ENCODE assay signal across 19 mouse cellular contexts in genomic region chr17:5598999-5599398, GRCm38 (mm10).
"Had no signal": no experiment of that assay in that cellular context is flagged by ENCODE, and none has a peak within 500 bp of the region (broad histone marks: within the 10 kb centered on the region; RNA-seq: fewer than 3 reads in every experiment).

No protein-coding gene starts in this region.

- H3K4me1 ChIP-seq: lung, embryonic 15.5 days; neural tube, embryonic 12.5 days had no signal

- H3K4me3 ChIP-seq: limb, embryonic 10.5 days; limb, embryonic 13.5 days; liver, embryonic 12.5 days; liver, embryonic 15.5 days; lung, embryonic 15.5 days; midbrain, embryonic 12.5 days; midbrain, embryonic 15.5 days; neural tube, embryonic 12.5 days; neural tube, embryonic 15.5 days had no signal

- H3K36me3 ChIP-seq: limb, embryonic 10.5 days; limb, embryonic 13.5 days; liver, embryonic 12.5 days; liver, embryonic 15.5 days; lung, embryonic 15.5 days; midbrain, embryonic 12.5 days; midbrain, embryonic 15.5 days; neural tube, embryonic 12.5 days; neural tube, embryonic 15.5 days had no signal

- H3K27me3 ChIP-seq: limb, embryonic 13.5 days; liver, embryonic 12.5 days; liver, embryonic 15.5 days; lung, embryonic 15.5 days; midbrain, embryonic 12.5 days; midbrain, embryonic 15.5 days; neural tube, embryonic 12.5 days; neural tube, embryonic 15.5 days had no signal

- H3K9me3 ChIP-seq: limb, embryonic 10.5 days; limb, embryonic 13.5 days; liver, embryonic 12.5 days; liver, embryonic 15.5 days; lung, embryonic 15.5 days; midbrain, embryonic 12.5 days; midbrain, embryonic 15.5 days; neural tube, embryonic 12.5 days; neural tube, embryonic 15.5 days had no signal

- ATAC-seq: intestine, postnatal 0 days; liver, embryonic 12.5 days; midbrain, embryonic 15.5 days had no signal

- DNase-seq: kidney, postnatal 4 days; liver; lung, adult 18-20 months; lung, postnatal 14 days; right cerebral cortex, adult 18-20 months; right cerebral cortex, postnatal 14 days; right cerebral cortex, postnatal 4 days; thymus, postnatal 25 days had no signal

- H3K27ac ChIP-seq: limb, embryonic 10.5 days; limb, embryonic 13.5 days; liver, embryonic 12.5 days; liver, embryonic 15.5 days; lung, embryonic 15.5 days; macrophage; midbrain, embryonic 12.5 days; midbrain, embryonic 15.5 days; neural tube, embryonic 12.5 days; neural tube, embryonic 15.5 days had no signal

- H3K4me2 ChIP-seq: limb, embryonic 13.5 days; liver, embryonic 12.5 days; liver, embryonic 15.5 days; lung, embryonic 15.5 days; midbrain, embryonic 12.5 days; midbrain, embryonic 15.5 days; neural tube, embryonic 12.5 days; neural tube, embryonic 15.5 days had no signal

- H3K9ac ChIP-seq: limb, embryonic 13.5 days; liver, embryonic 12.5 days; liver, embryonic 15.5 days; lung, embryonic 15.5 days; midbrain, embryonic 12.5 days; midbrain, embryonic 15.5 days; neural tube, embryonic 12.5 days; neural tube, embryonic 15.5 days had no signal
